ENCODE assay signal across 7 mouse cellular contexts in genomic region chr5:147848164-147848863, GRCm38 (mm10). TPM values are rescaled to one million over a fixed set of nuclear protein-coding genes. Genes with fewer than 3 reads are reported as not detected.
DNase-seq lines count a peak whose midpoint lies in the region; ATAC-seq and TF ChIP-seq lines count a peak whose summit lies in the region.

No protein-coding gene starts in this region.

- H3K9me3 ChIP-seq in heart, embryonic 14.5 days (ENCODE audit: control insufficient read depth, low read length), result no peaks in the 10 kb centered on the region

- no peaks in the 10 kb centered on the region; the same call in 1 of the 2 replicates for H3K4me1 ChIP-seq in bone marrow, adult 2 months (ENCODE audit: control insufficient read depth, insufficient read depth, low read length)
- H3K4me1 ChIP-seq in heart, embryonic 14.5 days (ENCODE audit: control insufficient read depth in 2 of 2, insufficient read depth in 2 of 2, low read length in 2 of 2), result peaks cover 8 to 18% of the 10 kb centered on the region in 2 experiments

- peak; percentile 61 for TF ChIP-seq CTCF in bone marrow, adult 2 months (IDR thresholded peaks at IDR 0.05; ENCODE audit: control insufficient read depth, insufficient read depth, low read length)

- WGBS in bone marrow, adult 2 months, result 19% methylated on average over 16 of the region's 16 CpGs
- WGBS in heart, embryonic 14.5 days, result 24% methylated on average over 16 of the region's 16 CpGs

- peak; percentile 79 for ATAC-seq in erythroblast, adult 5-6 weeks (replicated peaks; ENCODE audit: low FRiP score, poor library complexity, severe bottlenecking)
- ATAC-seq in heart, embryonic 14.5 days (ENCODE audit: insufficient number of reproducible peaks, insufficient read depth, low FRiP score, low read depth), result 0 out of 2 replicates have a peak, but pooled peaks have one; percentile 27

- H3K4me2 ChIP-seq in heart, embryonic 14.5 days (ENCODE audit: low read length), result peak overlapping the region; percentile 38

- H3K36me3 ChIP-seq in heart, embryonic 14.5 days (ENCODE audit: control insufficient read depth, insufficient read depth, low read length), result no peaks in the 10 kb centered on the region

- no peak overlapping the region for H3K27ac ChIP-seq in bone marrow, adult 2 months (ENCODE audit: control insufficient read depth, insufficient read depth, low read depth, low read length, poor library complexity)
- no peak overlapping the region for H3K27ac ChIP-seq in heart, embryonic 14.5 days (replicated peaks in 1 of 2; ENCODE audit: control insufficient read depth in 1 of 2, insufficient read depth in 1 of 2, low read depth in 2 of 2, low read length in 2 of 2)

- no peak overlapping the region for H3K9ac ChIP-seq in heart, embryonic 14.5 days (ENCODE audit: low read length)

- no peak overlapping the region for H3K4me3 ChIP-seq in bone marrow, adult 2 months (replicated peaks; ENCODE audit: control insufficient read depth, low read depth, low read length)
- no peak overlapping the region for H3K4me3 ChIP-seq in heart, embryonic 14.5 days (ENCODE audit: control insufficient read depth in 1 of 2, insufficient read depth in 1 of 2, low read depth in 1 of 2, low read length in 2 of 2)

- DNase-seq in MEL-GATA-1-ER (ENCODE audit: extremely low read depth, low read depth), result peak; percentile 37
- DNase-seq in kidney, postnatal 36 days, result peak; percentile 61 to 87
- DNase-seq in lung, postnatal 14 days, result peak; percentile 83
- DNase-seq in retina, postnatal 7 days (ENCODE audit: low read depth, low spot score), result peak; percentile 65

- H3K27me3 ChIP-seq in heart, embryonic 14.5 days (ENCODE audit: control insufficient read depth, insufficient read depth, low read length), result no peaks in the 10 kb centered on the region

- TF ChIP-seq POLR2A in bone marrow, adult 2 months (IDR thresholded peaks at IDR 0.05; ENCODE audit: borderline replicate concordance, control insufficient read depth, low read depth, low read length), result no peak

RNA-seq across cellular contexts. Expression of gene Pomp, which starts 11.9 kb away (rescaled TPM):
- 93.6 and 166 TPM in 2 replicates for polyA plus RNA-seq in bone marrow, adult 2 months (2011; ENCODE audit: insufficient read depth, insufficient read length, low replicate concordance, missing spikeins)
- 37.1 and 41.0 TPM in 2 replicates for total RNA-seq in erythroblast, adult 5-6 weeks (2015; ENCODE audit: low replicate concordance)
- 23.3 and 23.4 TPM in 2 replicates for total RNA-seq in erythroblast, adult 5-6 weeks (2017; ENCODE audit: low replicate concordance)
- 316 and 345 TPM in 2 replicates for polyA plus RNA-seq in heart, embryonic 14.5 days (2014; fragmentation: Nextera tagmentation; extraction: Ambion mirVana)

RNA-seq across cellular contexts. Expression of gene Slc46a3, which starts 46.3 kb away (rescaled TPM):
- 13.1 and 22.2 TPM in 2 replicates for polyA plus RNA-seq in bone marrow, adult 2 months (2011; ENCODE audit: insufficient read depth, insufficient read length, low replicate concordance, missing spikeins)
- 15.0 and 19.6 TPM in 2 replicates for total RNA-seq in erythroblast, adult 5-6 weeks (2015; ENCODE audit: low replicate concordance)
- total RNA-seq in erythroblast, adult 5-6 weeks (2017; ENCODE audit: low replicate concordance), result 8.2 and 16.5 TPM in 2 replicates
- 2.8 and 3.5 TPM in 2 replicates for polyA plus RNA-seq in heart, embryonic 14.5 days (2014; fragmentation: Nextera tagmentation; extraction: Ambion mirVana)
